ENCODE assay signal across 8 mouse cellular contexts in the genomic region with DNA sequence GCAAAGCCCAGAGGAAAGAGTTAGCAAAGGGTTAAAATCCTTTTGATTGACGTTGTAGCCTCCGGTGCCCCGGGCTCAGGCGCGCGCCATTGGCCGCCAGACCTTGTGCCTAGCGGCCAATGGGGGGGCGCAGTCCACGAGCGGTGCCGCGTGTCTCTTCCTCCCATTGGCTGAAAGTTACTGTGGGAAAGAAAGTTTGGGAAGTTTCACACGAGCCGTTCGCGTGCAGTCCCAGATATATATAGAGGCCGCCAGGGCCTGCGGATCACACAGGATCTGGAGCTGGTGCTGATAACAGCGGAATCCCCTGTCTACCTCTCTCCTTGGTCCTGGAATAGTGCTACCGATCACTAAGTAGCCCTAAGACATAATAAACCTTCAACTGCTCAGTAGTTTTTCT. TPM values are rescaled to one million over a fixed set of nuclear protein-coding genes. Genes with fewer than 3 reads are reported as not detected.
DNase-seq lines count a peak whose midpoint lies in the region; ATAC-seq lines count a peak whose summit lies in the region.

No protein-coding gene starts in this region.

- H3K36me3 ChIP-seq in hindbrain, embryonic 14.5 days (replicated peaks; ENCODE audit: control insufficient read depth, insufficient read depth), result no peaks in the 10 kb centered on the region

- DNase-seq in NIH3T3 (ENCODE audit: low read depth), result peak; percentile 81
- DNase-seq in cerebellum, postnatal 14 days, result peak; percentile 72 to 77
- DNase-seq in frontal cortex, postnatal 25 days (ENCODE audit: low spot score in 2 of 2), result peak; percentile 77 to 83
- peak; percentile 87 for DNase-seq in hindbrain, embryonic 14.5 days (ENCODE audit: low spot score)
- peak; percentile 73 to 88 for DNase-seq in left cerebral cortex, adult 8-10 months (ENCODE audit: low spot score in 2 of 2)
- peak; percentile 86 for DNase-seq in right cerebral cortex, postnatal 25 days
- DNase-seq in urinary bladder, postnatal 36 days (ENCODE audit: low spot score in 2 of 2), result peak; percentile 88 to 95

- peak overlapping the region; percentile 97 for H3K4me2 ChIP-seq in hindbrain, embryonic 14.5 days (replicated peaks)

- under 1% methylated on average over 21 of the region's 21 CpGs for WGBS in hindbrain, embryonic 14.5 days

- peaks cover 74% of the 10 kb centered on the region for H3K27me3 ChIP-seq in hindbrain, embryonic 14.5 days (ENCODE audit: control insufficient read depth, insufficient read depth, low read length)

- H3K4me1 ChIP-seq in hindbrain, embryonic 14.5 days (replicated peaks; ENCODE audit: control insufficient read depth, insufficient read depth, low read length), result peaks cover 32% of the 10 kb centered on the region

- peak overlapping the region; percentile 76; the same call in 1 of the 2 replicates for H3K27ac ChIP-seq in hindbrain, embryonic 14.5 days

- H3K4me3 ChIP-seq in hindbrain, embryonic 14.5 days (replicated peaks; ENCODE audit: low read length), result peak overlapping the region; percentile 65

- peak; percentile 72 for ATAC-seq in hindbrain, embryonic 14.5 days (ENCODE audit: low FRiP score)
- peak; percentile 17; the same call in 1 of the 2 replicates for ATAC-seq in megakaryocyte, adult 5-6 weeks (ENCODE audit: poor library complexity, severe bottlenecking)

- no peaks in the 10 kb centered on the region for H3K9me3 ChIP-seq in hindbrain, embryonic 14.5 days (ENCODE audit: control insufficient read depth, low read length)

- peak overlapping the region; percentile 65; the same call in 1 of the 2 replicates for H3K9ac ChIP-seq in hindbrain, embryonic 14.5 days

RNA-seq across cellular contexts. Expression of gene Hes1, which starts 0.9 kb away (rescaled TPM):
- polyA plus RNA-seq in hindbrain, embryonic 14.5 days (2014; fragmentation: Nextera tagmentation; extraction: Ambion mirVana), result 14.0 and 18.0 TPM in 2 replicates
- total RNA-seq in left cerebral cortex, adult 8-10 months (2022), result 10 to 100 TPM; 18.0 to 23.5 (median 18.5) TPM
- 0.60 and 0.71 TPM in 2 replicates for total RNA-seq in megakaryocyte, adult 5-6 weeks (2015)
- 0.18 and 0.49 TPM in 2 replicates for total RNA-seq in megakaryocyte, adult 5-6 weeks (2017)

Comparison
In these comparisons a context has a peak if more than half of its experiments do, and no peak if none do; other contexts are left out.
1. Peak in every context shown above with its lines: DNase-seq, ATAC-seq, H3K4me3 ChIP-seq and H3K27ac ChIP-seq.
2. RNA of gene Hes1, which starts 0.9 kb away (total RNA-seq): 18.0 to 23.5 TPM in left cerebral cortex, adult 8-10 months; 0.18 to 0.71 TPM in megakaryocyte, adult 5-6 weeks; every median in the first group is over 10 times any median in the second.